Mouse (Mus musculus) megakaryocyte, embryonic 14.5 days (primary cell): Measurements from ENCODE around the gene Cbr1.

ENCODE experiments used
- FLI1 ChIP-seq: IDR thresholded peaks from 2 replicates; pipeline ENCODE4 v1.6.1; 2012; ENCODE audit warnings: low read length, inconsistent platforms, mixed read lengths
- GATA1 ChIP-seq: IDR thresholded peaks from 3 replicates; pipeline ENCODE4 v1.6.1; 2012; ENCODE audit warnings: mixed read lengths, low read length, inconsistent platforms, borderline replicate concordance

- no peak for TF ChIP-seq GATA1
- no peak for TF ChIP-seq FLI1
These were observed 6.2 kb upstream of the Cbr1 start for GRCm38 (mm10) chr16:93599461-93599860.
